Mouse (Mus musculus) liver, embryonic 16.5 days (tissue): ENCODE measurements around the gene Stk35. TPM values are rescaled to one million over a fixed set of nuclear protein-coding genes. Genes with fewer than 3 reads are reported as not detected.

Experiments used
- ATAC-seq: fragments of 200-750 bp; cut with Nextera tagmentation; 2 replicates; pipeline ENCODE4 v1.8.0; 2017; ENCODE audit warnings: low read depth, mild to moderate bottlenecking, moderate number of reproducible peaks, moderate library complexity
- H3K27ac ChIP-seq: fragments of 300-500 bp; sonication (generic); 2 replicates; pipeline ENCODE4 v1.5.1; 2014; ENCODE audit warnings: mild to moderate bottlenecking, low read length
- H3K27me3 ChIP-seq: fragments of 300-500 bp; sonication (generic); 2 replicates; pipeline ENCODE4 v1.6.1; 2014; ENCODE audit warnings: low read depth, low read length, mixed read lengths; ENCODE audit not compliant: control insufficient read depth, insufficient read depth
- H3K36me3 ChIP-seq: fragments of 300-500 bp; sonication (generic); 2 replicates; pipeline ENCODE4 v1.6.1; 2014; ENCODE audit warnings: mild to moderate bottlenecking; ENCODE audit not compliant: control insufficient read depth, insufficient read depth
- H3K4me1 ChIP-seq: fragments of 300-500 bp; sonication (generic); 2 replicates; pipeline ENCODE4 v1.6.1; 2014; ENCODE audit warnings: low read depth, low read length, mixed read lengths; ENCODE audit not compliant: control insufficient read depth
- H3K4me2 ChIP-seq: fragments of 300-500 bp; sonication (generic); 2 replicates; pipeline ENCODE4 v1.6.1; 2014; ENCODE audit warnings: low read depth, low read length, mixed read lengths
- H3K4me3 ChIP-seq: fragments of 300-500 bp; sonication (generic); 2 replicates; pipeline ENCODE4 v1.5.1; 2014; ENCODE audit warnings: low read depth, mild to moderate bottlenecking, low read length
- H3K9ac ChIP-seq: fragments of 300-500 bp; sonication (generic); 2 replicates; pipeline ENCODE4 v1.6.1; 2014; ENCODE audit warnings: low read depth, low read length
- H3K9me3 ChIP-seq: fragments of 300-500 bp; sonication (generic); replicated peaks from 2 replicates; pipeline ENCODE4 v1.6.1; 2016; ENCODE audit warnings: low read length; ENCODE audit not compliant: control insufficient read depth
- WGBS: fragments of 180-500 bp; shearing (Covaris S2); extraction: QIAGEN DNeasy Blood & Tissue Kit; methylation state at CpG from one replicate; pipeline ENCODE4 v1.1.7; 2014; ENCODE audit not compliant: insufficient replicate concordance; 5-methylcytosine and 5-hydroxymethylcytosine counted together
- polyA plus RNA-seq: library from polyadenylated mRNA; unstranded; fragments of >200 nt; fragmentation: Nextera tagmentation; extraction: Ambion mirVana; gene quantifications from 2 replicates; pipeline ENCODE4 v1.2.1, GENCODE M21; 2015

The Stk35 gene
- polyA plus RNA-seq, 1 experiment from 2014 or later: 3.1 TPM

DNA sequence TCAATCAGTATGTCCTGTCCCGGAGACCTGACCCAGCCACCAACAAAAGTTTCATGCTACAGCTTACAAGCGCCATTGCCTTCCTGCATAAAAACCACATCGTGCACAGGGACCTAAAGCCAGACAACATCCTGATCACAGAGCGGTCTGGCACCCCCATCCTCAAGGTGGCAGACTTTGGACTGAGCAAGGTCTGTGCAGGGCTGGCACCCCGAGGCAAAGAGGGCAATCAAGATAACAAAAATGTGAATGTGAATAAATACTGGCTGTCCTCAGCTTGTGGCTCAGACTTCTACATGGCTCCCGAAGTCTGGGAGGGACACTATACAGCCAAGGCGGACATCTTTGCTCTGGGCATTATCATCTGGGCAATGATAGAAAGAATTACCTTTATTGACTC is 10.2 kb downstream of the Stk35 start:
- 80% methylated on average over 7 of the region's 7 CpGs for WGBS
- peaks cover 18% of the 10 kb centered on the region for H3K36me3 ChIP-seq
- ATAC-seq: no peak

DNA sequence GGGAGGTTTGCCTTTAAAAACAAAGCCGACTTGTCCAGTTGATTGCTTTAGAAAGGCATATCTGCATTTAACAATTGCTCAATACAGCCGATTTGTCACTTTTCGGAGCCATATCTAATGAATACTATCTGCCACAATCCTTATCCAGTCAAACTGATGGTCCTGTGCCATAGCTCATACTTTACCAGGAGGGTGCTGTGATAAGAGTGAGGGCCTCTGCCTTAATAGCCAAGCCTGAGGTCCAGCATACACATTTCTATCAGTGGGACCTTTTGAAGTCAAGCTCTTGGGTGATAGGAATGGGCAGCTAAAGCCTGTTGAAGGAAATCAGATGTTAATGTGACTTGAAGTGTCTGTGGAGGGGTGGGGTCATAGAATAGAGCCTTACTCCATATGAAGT is 13.7 kb downstream of the Stk35 start:
- H3K9me3 ChIP-seq: no peaks in the 10 kb centered on the region
- peaks cover 4% of the 10 kb centered on the region; the same call in 1 of the 2 replicates for H3K4me1 ChIP-seq
- H3K4me3 ChIP-seq: no peak overlapping the region
- peaks cover 25% of the 10 kb centered on the region for H3K36me3 ChIP-seq
- ATAC-seq: peak; percentile 71
- no peaks in the 10 kb centered on the region for H3K27me3 ChIP-seq
- WGBS: 32% methylated on average over 3 of the region's 3 CpGs
- H3K27ac ChIP-seq: no peak overlapping the region
- no peak overlapping the region for H3K4me2 ChIP-seq
- H3K9ac ChIP-seq: no peak overlapping the region

More for the DNA sequence above, 10.2 kb downstream of the Stk35 start:
- no peak overlapping the region for H3K9ac ChIP-seq
- H3K9me3 ChIP-seq: no peaks in the 10 kb centered on the region
- H3K4me2 ChIP-seq: no peak overlapping the region
- H3K4me3 ChIP-seq: no peak overlapping the region
- peaks cover 4% of the 10 kb centered on the region; the same call in 1 of the 2 replicates for H3K4me1 ChIP-seq
- no peaks in the 10 kb centered on the region for H3K27me3 ChIP-seq
- no peak overlapping the region for H3K27ac ChIP-seq

DNA sequence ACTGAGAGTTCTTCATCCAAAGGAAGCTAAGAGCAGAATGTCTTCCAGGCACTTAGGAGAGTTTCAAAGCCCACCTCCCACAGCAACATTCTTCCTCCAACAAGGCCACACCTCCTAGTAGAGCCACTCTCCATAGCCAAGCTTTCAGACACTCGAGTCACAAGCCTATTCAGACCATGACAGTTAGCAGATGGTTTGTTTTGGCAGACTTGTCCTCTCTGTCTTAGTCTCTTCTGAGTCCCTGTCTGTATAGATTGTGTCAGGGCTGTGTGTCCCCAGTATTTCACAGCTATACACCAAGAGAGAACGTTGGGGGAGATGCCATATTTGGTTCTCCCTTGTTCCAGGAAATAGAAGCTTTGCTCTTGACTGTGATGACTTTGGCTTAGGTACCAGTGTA is 14.8 kb downstream of the Stk35 start:
- no peak for ATAC-seq
- 67% methylated on average over 2 of the region's 2 CpGs for WGBS
- Histone ChIP-seq H3K36me3 (peaks cover 24% of the 10 kb centered on the region), H3K27me3 (no peaks in the 10 kb centered on the region), H3K4me1 (peaks cover 4% of the 10 kb centered on the region; the same call in 1 of the 2 replicates), H3K4me2 (no peak overlapping the region), H3K9ac (no peak overlapping the region), H3K4me3 (no peak overlapping the region), H3K9me3 (no peaks in the 10 kb centered on the region), H3K27ac (no peak overlapping the region)

DNA sequence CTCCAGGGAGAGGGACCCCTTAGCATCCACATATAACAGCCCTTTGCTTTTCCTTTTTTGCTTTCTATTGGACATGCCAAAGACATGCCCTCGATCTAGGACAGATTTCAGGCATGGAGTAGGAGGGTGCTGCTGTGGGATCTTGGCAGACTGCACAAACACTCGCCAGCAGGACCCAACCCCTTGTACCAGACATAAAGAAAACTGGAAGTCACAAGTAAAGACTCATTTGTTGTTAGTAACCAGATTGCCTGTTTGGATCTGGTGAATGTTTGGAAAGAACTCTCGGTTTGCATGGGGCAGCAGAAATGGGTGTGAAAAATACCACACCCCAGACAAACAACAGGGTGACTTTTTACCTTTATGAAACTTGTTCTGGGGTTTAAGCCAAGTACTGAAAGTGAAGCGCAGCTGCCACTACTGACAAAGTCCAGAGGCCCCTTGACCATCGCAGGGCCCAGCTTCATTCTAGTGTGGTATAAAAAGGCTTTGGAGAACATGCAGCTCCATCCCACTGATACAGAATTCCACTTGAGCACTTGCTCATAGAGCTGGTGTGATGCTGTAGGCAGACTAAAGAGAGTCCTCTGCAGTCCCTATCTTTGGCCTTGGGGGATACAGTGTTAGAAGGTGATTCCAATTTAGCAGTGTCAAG is 17.4 kb downstream of the Stk35 start:
- WGBS: 76% methylated on average over 5 of the region's 5 CpGs
- Histone ChIP-seq H3K4me2 (no peak overlapping the region), H3K4me1 (peaks cover 4% of the 10 kb centered on the region; the same call in 1 of the 2 replicates), H3K4me3 (no peak overlapping the region), H3K36me3 (peaks cover 11% of the 10 kb centered on the region), H3K9me3 (no peaks in the 10 kb centered on the region), H3K9ac (no peak overlapping the region), H3K27me3 (no peaks in the 10 kb centered on the region), H3K27ac (no peak overlapping the region)
- no peak for ATAC-seq

DNA sequence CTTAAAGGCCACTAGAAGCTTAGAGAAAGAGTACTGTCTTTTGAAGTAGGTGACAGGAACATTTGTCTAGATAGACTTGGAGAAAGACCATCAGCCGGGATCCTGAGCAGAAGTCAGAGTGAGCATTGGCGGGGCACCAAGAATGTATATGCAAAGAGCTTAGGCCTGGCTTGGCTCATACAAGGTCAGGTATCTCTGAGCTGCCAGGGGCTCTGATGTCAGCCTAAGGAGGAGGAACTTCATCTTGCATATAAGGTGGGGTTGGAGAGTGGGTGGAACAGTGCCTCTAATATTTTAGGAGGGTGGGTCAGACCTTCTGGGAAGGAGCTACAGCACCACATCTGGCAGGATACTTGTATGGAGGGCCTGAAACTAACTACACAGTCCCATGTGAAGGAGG is 18.6 kb downstream of the Stk35 start:
- no peaks in the 10 kb centered on the region; the same call in 1 of the 2 replicates for H3K4me1 ChIP-seq
- H3K9ac ChIP-seq: no peak overlapping the region
- H3K36me3 ChIP-seq: peaks cover 8% of the 10 kb centered on the region; the same call in 1 of the 2 replicates
- no peaks in the 10 kb centered on the region for H3K27me3 ChIP-seq
- 74% methylated on average over 2 of the region's 2 CpGs for WGBS
- H3K4me2 ChIP-seq: no peak overlapping the region
- H3K4me3 ChIP-seq: no peak overlapping the region
- ATAC-seq: no peak
- H3K27ac ChIP-seq: no peak overlapping the region
- H3K9me3 ChIP-seq: no peaks in the 10 kb centered on the region

DNA sequence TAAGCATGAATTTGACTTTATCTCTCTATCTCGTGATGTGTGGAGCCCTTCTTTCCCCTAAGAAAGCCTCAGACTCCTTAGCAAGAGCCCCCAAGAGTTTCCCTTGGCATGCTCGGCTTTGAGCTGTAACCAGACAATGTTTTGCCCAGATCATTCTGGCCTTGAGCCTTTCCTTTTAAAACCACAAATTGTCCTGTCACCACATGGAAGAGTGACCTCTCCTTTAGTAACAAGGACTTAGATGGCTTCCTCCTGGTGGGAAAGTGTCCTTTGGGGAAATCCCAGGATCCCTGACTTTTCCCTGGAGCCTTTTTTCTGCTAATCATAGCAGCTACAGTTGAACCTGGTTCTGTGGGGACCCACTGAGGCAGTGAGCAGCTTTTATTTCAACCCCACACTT is 19.2 kb downstream of the Stk35 start:
- no peak for ATAC-seq
- Histone ChIP-seq H3K4me2 (no peak overlapping the region), H3K9ac (no peak overlapping the region), H3K4me3 (no peak overlapping the region), H3K36me3 (peaks cover 8% of the 10 kb centered on the region; the same call in 1 of the 2 replicates), H3K9me3 (no peaks in the 10 kb centered on the region), H3K4me1 (no peaks in the 10 kb centered on the region), H3K27ac (no peak overlapping the region), H3K27me3 (no peaks in the 10 kb centered on the region)
- 39% methylated on average over 2 of the region's 2 CpGs for WGBS

DNA sequence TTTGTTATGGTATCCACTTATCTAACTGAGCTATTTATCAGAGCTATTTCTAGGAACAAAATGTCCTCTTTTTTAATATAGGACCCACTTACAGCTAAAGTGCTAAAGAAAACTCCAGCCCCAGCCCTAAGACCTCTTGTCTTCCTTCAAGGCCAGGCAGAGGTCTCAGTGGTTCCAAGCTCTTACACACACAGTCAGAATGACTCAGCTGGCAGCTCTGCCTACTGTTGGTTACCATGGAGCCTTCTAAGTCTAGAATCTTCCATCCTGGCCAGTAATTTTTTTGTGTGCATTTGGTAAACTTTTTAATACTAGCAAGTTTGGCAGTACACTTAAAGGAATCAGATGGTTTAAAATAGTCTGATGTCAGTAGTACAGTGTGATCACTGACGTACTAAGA is 19.6 kb downstream of the Stk35 start:
- no peak for ATAC-seq
- Histone ChIP-seq H3K9ac (no peak overlapping the region), H3K27ac (no peak overlapping the region), H3K4me1 (no peaks in the 10 kb centered on the region), H3K4me2 (no peak overlapping the region), H3K27me3 (no peaks in the 10 kb centered on the region), H3K4me3 (no peak overlapping the region), H3K36me3 (peaks cover 8% of the 10 kb centered on the region; the same call in 1 of the 2 replicates), H3K9me3 (no peaks in the 10 kb centered on the region)
- WGBS: 79% methylated on average over 1 of the region's 1 CpGs

DNA sequence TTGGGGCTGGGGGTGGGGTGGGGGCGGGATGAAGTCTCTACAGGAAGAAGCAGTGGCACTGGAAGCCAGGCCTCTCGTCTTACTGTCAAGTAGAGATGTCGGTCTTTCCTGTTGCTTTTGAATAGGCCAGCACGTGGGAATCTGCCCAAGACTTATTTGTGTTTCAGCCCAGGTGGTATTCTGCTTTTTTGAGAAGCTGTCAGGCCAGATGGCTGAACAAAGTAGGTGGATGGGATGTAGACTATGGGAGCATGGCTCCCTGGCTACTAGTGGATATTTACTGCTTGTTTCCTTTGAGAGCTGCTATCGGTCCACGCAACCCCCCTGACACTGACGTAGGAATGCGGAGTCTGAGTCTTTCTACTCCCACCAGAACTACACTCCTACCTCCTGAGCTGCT is 20.7 kb downstream of the Stk35 start:
- 67% methylated on average over 8 of the region's 8 CpGs for WGBS
- Histone ChIP-seq H3K9me3 (no peaks in the 10 kb centered on the region), H3K27me3 (no peaks in the 10 kb centered on the region), H3K4me3 (no peak overlapping the region), H3K4me1 (no peaks in the 10 kb centered on the region), H3K36me3 (peaks cover 6% of the 10 kb centered on the region; the same call in 1 of the 2 replicates), H3K9ac (no peak overlapping the region), H3K27ac (no peak overlapping the region), H3K4me2 (no peak overlapping the region)
- no peak for ATAC-seq

DNA sequence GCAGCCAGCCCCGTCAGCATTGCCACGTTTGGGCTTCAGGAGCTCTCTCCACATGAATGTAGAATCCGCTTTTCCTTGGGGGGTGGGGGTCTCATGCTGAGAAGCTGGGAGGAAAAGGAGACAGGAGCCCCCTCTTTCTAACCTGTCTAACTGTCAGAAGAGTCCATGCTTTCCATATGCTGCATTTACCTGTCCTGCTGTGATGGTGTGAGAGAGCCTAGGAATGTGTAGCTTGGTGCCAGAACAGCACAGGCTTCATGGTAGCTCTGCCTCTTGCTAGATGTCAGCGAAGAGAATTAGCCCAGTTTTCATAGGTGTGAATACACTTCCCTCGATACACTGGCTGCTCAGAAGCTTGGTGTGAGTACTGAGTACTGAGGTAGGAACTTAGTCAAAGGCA is 21.3 kb downstream of the Stk35 start:
- H3K4me1 ChIP-seq: no peaks in the 10 kb centered on the region
- no peak for ATAC-seq
- H3K36me3 ChIP-seq: peaks cover 4% of the 10 kb centered on the region; the same call in 1 of the 2 replicates
- H3K27ac ChIP-seq: no peak overlapping the region
- 71% methylated on average over 5 of the region's 5 CpGs for WGBS
- H3K9ac ChIP-seq: no peak overlapping the region
- no peak overlapping the region for H3K4me3 ChIP-seq
- H3K9me3 ChIP-seq: no peaks in the 10 kb centered on the region
- H3K27me3 ChIP-seq: no peaks in the 10 kb centered on the region
- no peak overlapping the region for H3K4me2 ChIP-seq
